Mouse (Mus musculus): ENCODE measurements around the gene Rab6a. TPM values are rescaled to one million over a fixed set of nuclear protein-coding genes. Genes with fewer than 3 reads are reported as not detected.
"Not testable (repeated sequence)": the region's sequence is repeated elsewhere in the genome, so short reads cannot be mapped to it uniquely, and the experiment has no call there.

Gene Rab6a
- total RNA-seq (2015) (74.1 and 84.7 TPM in 2 replicates), total RNA-seq (2017) (61.0 and 61.8 TPM in 2 replicates)

GRCm38 (mm10) chr7:100607214-100608129 is at the start of gene Rab6a:
TSS of gene Rab6a (plus strand) at chr7:100607410.
- ATAC-seq (replicated peaks; ENCODE audit: poor library complexity) = peak; percentile 96

GRCm38 (mm10) chr7:100559331-100559730 is 47.9 kb upstream of the Rab6a start:
- ATAC-seq (replicated peaks; ENCODE audit: poor library complexity) = peak; percentile 52

- ATAC-seq (replicated peaks; ENCODE audit: poor library complexity) = no peak
Observed at GRCm38 (mm10) chr7:100561861-100562587, 45.2 kb upstream of the Rab6a start.

GRCm38 (mm10) chr7:100567238-100567637 is 40.0 kb upstream of the Rab6a start:
- not testable (repeated sequence) for ATAC-seq (replicated peaks; ENCODE audit: poor library complexity)

DNA sequence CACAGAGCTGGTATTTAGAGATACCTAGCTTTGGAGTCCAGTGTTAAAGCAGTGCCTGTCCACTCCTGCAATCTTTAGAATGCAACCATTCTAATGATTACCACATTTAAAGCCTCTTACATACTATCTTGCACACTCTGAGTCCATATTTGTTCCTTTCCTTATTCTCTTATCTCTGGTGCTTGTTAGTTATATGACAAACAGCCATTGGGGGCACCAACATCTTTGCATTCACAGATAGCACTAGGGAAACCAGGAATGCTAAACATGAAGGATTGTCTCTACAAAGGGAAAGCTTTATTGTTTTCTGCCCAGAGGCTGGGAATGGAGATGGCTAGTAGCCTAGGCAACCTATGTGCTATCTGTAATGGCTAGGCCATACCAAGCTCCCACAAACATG is 37.3 kb upstream of the Rab6a start:
- peak; percentile 22; the same call in 1 of the 2 replicates for ATAC-seq (replicated peaks; ENCODE audit: poor library complexity)

DNA sequence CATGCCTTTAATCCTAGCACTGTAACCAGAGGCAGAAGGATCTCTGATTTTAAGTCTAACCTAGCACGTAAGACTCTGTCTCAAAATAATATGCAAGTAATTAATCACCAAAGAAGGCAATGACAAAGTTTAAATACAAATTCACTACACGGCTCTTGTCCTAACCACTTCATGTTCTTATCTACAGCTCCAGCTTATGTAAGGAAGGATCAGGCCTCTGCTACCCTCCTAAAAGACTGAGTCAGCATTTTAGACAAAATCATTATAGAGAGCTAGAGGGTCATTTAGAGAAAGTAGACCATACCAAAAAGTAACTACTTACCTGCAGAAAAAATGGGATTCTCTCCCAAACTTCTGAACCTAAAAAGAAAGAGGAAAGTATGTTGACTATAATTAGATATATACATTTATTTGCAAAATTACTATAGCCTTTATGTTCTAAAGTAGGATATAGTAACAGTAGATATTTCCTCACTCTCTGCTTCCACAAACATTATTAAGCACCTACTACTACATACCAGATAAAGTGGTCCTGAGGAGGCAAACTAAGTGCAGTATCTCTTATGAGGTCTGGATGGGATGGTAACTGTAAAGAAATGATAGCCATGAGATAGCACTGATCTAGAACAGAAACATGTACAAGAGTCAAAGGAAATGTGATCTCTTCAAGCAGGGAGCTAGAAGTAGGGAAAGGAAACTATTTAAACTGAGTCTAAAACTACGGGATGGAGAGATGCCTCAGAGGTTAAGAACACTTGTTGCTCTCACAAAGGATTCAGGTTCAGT is 36.1 kb upstream of the Rab6a start:
- ATAC-seq (replicated peaks; ENCODE audit: poor library complexity) = peak; percentile 78

GRCm38 (mm10) chr7:100572061-100572460 is 35.1 kb upstream of the Rab6a start:
- no peak for ATAC-seq (replicated peaks; ENCODE audit: poor library complexity)

DNA sequence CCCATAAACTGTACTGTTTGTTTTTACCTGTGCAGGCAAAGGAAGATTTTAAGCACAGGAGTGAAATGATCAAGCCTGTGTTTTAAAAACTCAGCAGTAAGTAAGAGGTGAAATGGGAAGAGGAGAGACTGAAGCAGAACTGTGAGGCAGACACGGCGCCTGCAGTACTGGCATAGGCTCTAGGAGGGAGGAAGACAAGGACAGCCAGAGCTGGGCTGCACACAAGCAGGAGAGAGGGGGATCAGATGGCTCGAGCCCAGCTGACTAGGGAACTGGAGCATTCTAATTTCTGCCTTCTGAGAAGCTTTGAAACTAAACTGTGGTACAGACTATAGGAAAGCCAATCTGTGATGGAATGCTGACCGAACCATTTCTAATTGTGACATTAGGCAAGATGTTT is 34.5 kb upstream of the Rab6a start:
- no peak for ATAC-seq (replicated peaks; ENCODE audit: poor library complexity)

- no peak for ATAC-seq (replicated peaks; ENCODE audit: poor library complexity)
Observed at GRCm38 (mm10) chr7:100578794-100579193, 28.4 kb upstream of the Rab6a start.

- ATAC-seq (replicated peaks; ENCODE audit: poor library complexity) = no peak
Observed at GRCm38 (mm10) chr7:100582235-100582634, 25.0 kb upstream of the Rab6a start.

DNA sequence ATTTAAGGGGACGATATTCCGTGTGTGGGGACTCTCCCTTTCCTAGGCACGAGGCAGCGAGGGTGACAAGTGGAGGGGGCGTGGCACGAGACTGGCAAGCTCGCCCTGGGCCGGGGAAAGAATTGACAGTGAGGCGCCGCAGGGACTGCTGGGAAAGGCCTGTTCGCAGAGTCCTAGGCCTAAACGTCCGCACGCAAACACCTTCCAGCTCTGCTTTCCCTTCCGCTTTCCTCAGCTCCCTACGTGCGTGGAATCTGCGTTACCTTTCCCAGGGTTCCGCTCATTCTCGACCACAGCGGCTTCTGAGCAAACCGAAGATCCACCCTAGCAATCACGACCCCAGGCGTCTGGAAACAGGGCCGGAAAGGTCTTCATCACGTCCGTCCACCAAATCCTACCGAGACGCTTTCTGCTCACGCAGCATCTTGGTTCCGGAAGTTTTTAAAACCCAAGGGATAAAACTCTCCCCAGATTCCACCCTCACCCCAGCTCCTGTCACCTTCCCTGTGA is 24.4 kb upstream of the Rab6a start:
- peak; percentile 100 for ATAC-seq (replicated peaks; ENCODE audit: poor library complexity)

GRCm38 (mm10) chr7:100589816-100590215 is 17.4 kb upstream of the Rab6a start:
- 0 out of 2 replicates have a peak, but pooled peaks have one; percentile 15 for ATAC-seq (replicated peaks; ENCODE audit: poor library complexity)

- ATAC-seq (replicated peaks; ENCODE audit: poor library complexity) = no peak
Observed at GRCm38 (mm10) chr7:100590504-100590844, 16.7 kb upstream of the Rab6a start.

GRCm38 (mm10) chr7:100590845-100591521 is 16.2 kb upstream of the Rab6a start:
- peak; percentile 94 for ATAC-seq (replicated peaks; ENCODE audit: poor library complexity)

DNA sequence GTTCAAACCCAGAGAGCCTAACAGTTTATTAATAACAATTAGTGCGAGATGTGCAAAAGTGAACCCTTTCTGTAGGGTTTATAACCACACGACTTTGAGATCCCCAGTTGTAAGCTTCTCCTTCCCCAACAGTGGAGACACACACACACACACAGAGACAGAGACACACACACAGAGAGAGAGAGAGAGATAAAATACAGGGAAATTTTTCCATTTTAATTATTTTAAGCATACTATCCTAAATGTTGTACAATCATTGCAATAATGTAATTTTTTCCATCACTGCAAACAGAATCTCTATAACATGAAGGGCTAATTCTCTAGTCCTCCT is 15.7 kb upstream of the Rab6a start:
- ATAC-seq (replicated peaks; ENCODE audit: poor library complexity) = no peak

DNA sequence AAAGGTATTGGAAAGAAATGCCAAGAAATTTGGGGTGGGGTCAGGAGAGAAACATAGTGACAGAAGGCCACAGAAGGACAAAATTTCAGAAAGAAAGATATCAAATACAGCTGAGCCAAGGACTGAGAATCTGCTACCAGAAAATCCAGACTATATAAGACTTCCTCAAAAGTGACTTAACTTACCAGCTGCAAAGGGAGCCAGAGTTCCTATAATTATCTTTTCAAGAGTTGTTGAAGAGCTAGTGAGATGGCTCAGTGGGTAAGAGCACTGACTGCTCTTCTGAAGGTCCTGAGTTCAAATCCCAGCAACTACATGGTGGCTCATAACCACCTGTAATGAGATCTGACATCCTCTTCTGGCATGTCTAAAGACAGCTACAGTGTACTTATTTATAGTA is 13.9 kb upstream of the Rab6a start:
- no peak for ATAC-seq (replicated peaks; ENCODE audit: poor library complexity)

DNA sequence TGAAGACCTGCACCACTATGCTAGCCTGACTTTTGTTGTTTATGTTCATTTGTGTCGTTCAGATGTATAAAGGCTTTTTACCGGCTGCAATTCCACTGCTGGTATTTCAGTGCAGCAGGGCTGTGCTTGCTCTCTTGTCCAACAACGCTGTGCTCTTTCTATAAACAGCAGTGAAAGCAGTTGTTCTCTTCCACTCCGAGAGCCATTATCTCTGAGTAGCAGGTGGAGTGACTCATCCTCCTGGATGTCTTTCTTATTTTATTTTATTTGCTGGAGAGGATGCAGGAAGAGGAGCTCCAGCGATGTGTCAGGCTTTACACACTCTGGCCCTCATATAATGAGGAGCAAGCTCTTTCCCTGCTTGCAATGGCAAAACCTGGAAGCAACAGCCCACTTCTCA is 7.0 kb upstream of the Rab6a start:
- no peak for ATAC-seq (replicated peaks; ENCODE audit: poor library complexity)

- ATAC-seq (replicated peaks; ENCODE audit: poor library complexity) = no peak
Observed at GRCm38 (mm10) chr7:100608130-100608741, 1.0 kb downstream of the Rab6a start, which contains the start of gene Mrpl48. TSS of gene Mrpl48 (minus strand) at chr7:100608301.

- no peak for ATAC-seq (replicated peaks; ENCODE audit: poor library complexity)
Observed at GRCm38 (mm10) chr7:100608910-100609309, 1.7 kb downstream of the Rab6a start.
